Mouse (Mus musculus) gastrocnemius, adult 2 months (tissue): Measurements from ENCODE around the gene Tbca. TPM values are rescaled to one million over a fixed set of nuclear protein-coding genes. Genes with fewer than 3 reads are reported as not detected.

ENCODE experiments used
- DNase-seq: peaks from one replicate; pipeline ENCODE4 v3.0.0; 2022
- H3K27ac ChIP-seq: fragments of 200-600 bp; 2 replicates; pipeline ENCODE4 v1.8.1; 2022; ENCODE audit warnings: mild to moderate bottlenecking
- H3K4me3 ChIP-seq: fragments of 200-600 bp; 2 replicates; pipeline ENCODE4 v1.8.1; 2022; ENCODE audit warnings: mild to moderate bottlenecking, moderate library complexity
- CTCF ChIP-seq: fragments of 200-600 bp; IDR thresholded peaks from 2 replicates; pipeline ENCODE4 v1.8.1; 2022; ENCODE audit warnings: antibody characterized with exemption, mild to moderate bottlenecking, moderate library complexity
- intact Hi-C: fragments of 180-260 bp; cut with DNase I; formaldehyde crosslinking; loops from one replicate; pipeline ENCODE4 v1.15.1; 2025
- total RNA-seq, 2 experiments: library from RNA; stranded (reverse); gene quantifications; 2 replicates each; pipeline ENCODE4 v1.2.3; 2021

Tbca gene
- total RNA-seq, 2 experiments from 2014 or later = 50.9 to 79.1 TPM

- H3K27ac ChIP-seq = no peak overlapping the region
- intact Hi-C loops = no loop called here
- TF ChIP-seq CTCF = no peak
- H3K4me3 ChIP-seq = peak overlapping the region; percentile 47
- DNase-seq = no peak
Measured at GRCm38 (mm10) chr13:94885291-94886235, 96.9 kb downstream of the Tbca start.

Other genes starting within 250 kb of the Tbca start
- not detected for gene Otp, start 86.7 kb downstream of the Tbca start, total RNA-seq
- gene Wdr41, start 187.4 kb downstream of the Tbca start, total RNA-seq = 10 to 100 TPM; 15.6 to 16.1 TPM